Mouse (Mus musculus): ENCODE measurements around the gene Serpinb8. TPM values are rescaled to one million over a fixed set of nuclear protein-coding genes. Genes with fewer than 3 reads are reported as not detected.
A peak's percentile ranks its signal among the peaks of the same experiment; 100 is the strongest.

Gene Serpinb8
- polyA plus RNA-seq (2012; rRNA removed) = 6.8 and 8.1 TPM in 2 replicates

DNA sequence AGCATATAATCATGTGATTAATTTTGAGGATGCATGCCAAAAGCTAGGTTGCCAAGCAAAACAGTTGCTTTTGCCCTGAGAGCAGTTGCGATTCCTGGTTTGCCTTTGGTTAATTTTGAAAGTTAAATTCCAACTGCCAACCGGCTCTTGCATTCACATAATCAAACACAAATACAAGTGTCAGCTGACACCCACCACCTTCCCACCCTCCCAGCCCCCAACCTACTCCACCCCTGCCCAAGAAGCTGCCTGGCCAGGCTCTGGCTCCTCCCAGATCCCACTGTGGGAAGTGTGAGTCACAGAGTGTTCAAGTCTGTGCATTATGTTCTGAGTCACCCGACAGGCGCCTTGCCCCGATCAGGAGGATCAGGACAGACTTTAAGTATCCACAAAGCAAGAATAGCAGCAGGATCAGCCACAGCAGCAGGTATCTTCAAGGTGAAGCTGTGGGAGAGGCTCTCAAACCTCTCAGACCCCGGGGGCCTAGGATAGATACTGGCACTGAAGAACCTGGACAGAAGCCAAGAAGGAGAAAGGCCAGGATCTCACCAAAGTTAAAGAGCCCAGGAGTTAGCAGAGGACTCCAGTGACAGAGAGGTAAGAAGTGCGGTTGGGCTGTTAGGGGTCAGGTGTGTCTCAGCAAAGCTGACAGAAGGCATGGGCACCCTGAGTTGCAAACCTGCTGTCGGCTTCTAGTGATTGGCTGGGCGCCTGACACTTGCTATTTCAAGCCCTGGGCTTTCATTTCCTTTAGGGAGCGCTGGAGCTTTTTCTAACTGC lies at the start of gene Serpinb8:
Gene Serpinb8 (plus strand): TSS at position 316 of the 780 bp plus-strand sequence.
- peak within 1 kb of the TSS; percentile 69 for H3K27ac ChIP-seq (ENCODE audit: insufficient read depth, low read length)
- TF ChIP-seq CTCF (IDR thresholded peaks at IDR 0.05; ENCODE audit: extremely low read depth, insufficient read depth, low read length) (no peak), POLR2A (IDR thresholded peaks at IDR 0.05; ENCODE audit: extremely low read depth, insufficient read depth, low read length) (peak; percentile 37; the same call in 1 of the 2 replicates)
- peak within 1 kb of the TSS; percentile 54 for H3K4me3 ChIP-seq (ENCODE audit: insufficient read depth, low read length)
- H3K4me1 ChIP-seq (ENCODE audit: control insufficient read depth, insufficient read depth, low read length) = peaks cover 1% of the 10 kb centered on the region; the same call in 1 of the 2 replicates

DNA sequence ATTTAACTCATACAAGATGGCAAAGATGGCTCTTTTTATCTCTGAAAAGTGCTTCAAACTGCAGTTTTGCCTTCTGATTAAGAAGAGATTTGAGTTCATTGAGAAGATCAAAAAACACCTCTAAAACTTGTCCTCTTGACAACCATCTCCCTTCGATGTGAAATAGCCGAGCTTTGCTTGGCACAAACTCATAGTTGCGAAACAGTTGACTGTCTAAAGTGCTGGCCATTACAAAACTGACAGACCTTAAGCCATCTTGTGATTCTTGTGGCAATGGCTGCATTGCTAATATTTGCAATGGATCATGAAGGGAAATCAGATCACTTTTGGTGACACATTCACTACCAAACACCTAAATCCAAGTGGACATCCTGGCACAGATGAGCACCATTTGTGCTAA lies 30.3 kb upstream of the Serpinb8 start:
- H3K27ac ChIP-seq (ENCODE audit: insufficient read depth, low read length) = no peak overlapping the region
- no peak overlapping the region for H3K4me3 ChIP-seq (ENCODE audit: insufficient read depth, low read length)
- no peaks in the 10 kb centered on the region for H3K4me1 ChIP-seq (ENCODE audit: control insufficient read depth, insufficient read depth, low read length)
- TF ChIP-seq POLR2A (IDR thresholded peaks at IDR 0.05; ENCODE audit: extremely low read depth, insufficient read depth, low read length) = no peak
- no peak for TF ChIP-seq CTCF (IDR thresholded peaks at IDR 0.05; ENCODE audit: extremely low read depth, insufficient read depth, low read length)

DNA sequence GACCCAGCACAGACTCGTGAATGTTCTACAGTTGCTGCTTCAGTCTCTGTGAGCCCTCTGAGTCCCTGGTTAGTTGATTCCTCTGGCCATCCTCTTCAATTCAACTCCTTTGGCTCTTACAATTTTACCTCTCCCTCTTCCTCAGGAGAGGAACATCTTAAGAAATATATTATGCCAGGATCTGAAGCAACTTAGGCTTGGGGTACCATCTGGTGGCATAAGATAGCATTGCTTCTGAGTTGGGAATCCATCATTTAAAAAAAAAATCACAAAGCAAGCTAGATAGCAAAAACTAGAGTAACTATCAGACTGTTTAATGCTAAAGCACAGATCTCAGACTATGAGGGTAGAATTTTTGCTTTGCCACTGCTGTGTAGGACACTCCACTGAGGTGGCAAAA lies 27.7 kb upstream of the Serpinb8 start:
- TF ChIP-seq CTCF (IDR thresholded peaks at IDR 0.05; ENCODE audit: extremely low read depth, insufficient read depth, low read length) (peak; percentile 27; the same call in 1 of the 2 replicates), POLR2A (IDR thresholded peaks at IDR 0.05; ENCODE audit: extremely low read depth, insufficient read depth, low read length) (no peak)
- no peak overlapping the region for H3K4me3 ChIP-seq (ENCODE audit: insufficient read depth, low read length)
- H3K27ac ChIP-seq (ENCODE audit: insufficient read depth, low read length) = no peak overlapping the region
- no peaks in the 10 kb centered on the region; the same call in 1 of the 2 replicates for H3K4me1 ChIP-seq (ENCODE audit: control insufficient read depth, insufficient read depth, low read length)

- TF ChIP-seq POLR2A (IDR thresholded peaks at IDR 0.05; ENCODE audit: extremely low read depth, insufficient read depth, low read length) (no peak), CTCF (IDR thresholded peaks at IDR 0.05; ENCODE audit: extremely low read depth, insufficient read depth, low read length) (no peak)
- H3K27ac ChIP-seq (ENCODE audit: insufficient read depth, low read length) = no peak overlapping the region
- no peak overlapping the region for H3K4me3 ChIP-seq (ENCODE audit: insufficient read depth, low read length)
- no peaks in the 10 kb centered on the region; the same call in 1 of the 2 replicates for H3K4me1 ChIP-seq (ENCODE audit: control insufficient read depth, insufficient read depth, low read length)
Measured at GRCm38 (mm10) chr1:107565644-107566043, 24.2 kb upstream of the Serpinb8 start.

DNA sequence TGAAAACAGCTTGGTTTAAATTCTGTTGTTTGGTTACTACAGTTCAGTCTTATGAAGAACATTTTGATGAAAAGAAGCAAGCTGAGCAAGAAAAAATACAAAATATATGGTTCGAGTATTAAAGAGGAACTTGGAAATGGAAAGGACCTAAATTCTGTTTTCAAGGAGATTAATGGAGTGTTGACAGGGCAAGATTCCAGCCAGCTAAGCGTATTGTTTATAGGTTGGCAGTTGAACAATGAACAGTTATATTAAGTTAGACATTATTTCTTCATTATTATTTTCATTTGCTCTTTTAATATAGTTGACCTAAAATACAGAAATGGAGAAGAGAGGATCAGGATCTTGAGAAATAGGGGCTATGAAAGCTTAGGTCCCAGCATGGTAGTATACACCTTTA lies 13.7 kb upstream of the Serpinb8 start:
- H3K4me1 ChIP-seq (ENCODE audit: control insufficient read depth, insufficient read depth, low read length) = peaks cover 2% of the 10 kb centered on the region; the same call in 1 of the 2 replicates
- no peak overlapping the region for H3K27ac ChIP-seq (ENCODE audit: insufficient read depth, low read length)
- no peak overlapping the region for H3K4me3 ChIP-seq (ENCODE audit: insufficient read depth, low read length)
- TF ChIP-seq POLR2A (IDR thresholded peaks at IDR 0.05; ENCODE audit: extremely low read depth, insufficient read depth, low read length) (no peak), CTCF (IDR thresholded peaks at IDR 0.05; ENCODE audit: extremely low read depth, insufficient read depth, low read length) (no peak)

GRCm38 (mm10) chr1:107577514-107577913 lies 12.3 kb upstream of the Serpinb8 start:
- Histone ChIP-seq H3K4me1 (ENCODE audit: control insufficient read depth, insufficient read depth, low read length) (peaks cover 2% of the 10 kb centered on the region; the same call in 1 of the 2 replicates), H3K4me3 (ENCODE audit: insufficient read depth, low read length) (no peak overlapping the region), H3K27ac (ENCODE audit: insufficient read depth, low read length) (no peak overlapping the region)
- no peak for TF ChIP-seq POLR2A (IDR thresholded peaks at IDR 0.05; ENCODE audit: extremely low read depth, insufficient read depth, low read length)
- TF ChIP-seq CTCF (IDR thresholded peaks at IDR 0.05; ENCODE audit: extremely low read depth, insufficient read depth, low read length) = no peak

GRCm38 (mm10) chr1:107581220-107581619 lies 8.6 kb upstream of the Serpinb8 start:
- no peak overlapping the region for H3K27ac ChIP-seq (ENCODE audit: insufficient read depth, low read length)
- TF ChIP-seq POLR2A (IDR thresholded peaks at IDR 0.05; ENCODE audit: extremely low read depth, insufficient read depth, low read length) (no peak), CTCF (IDR thresholded peaks at IDR 0.05; ENCODE audit: extremely low read depth, insufficient read depth, low read length) (no peak)
- peaks cover 2% of the 10 kb centered on the region; the same call in 1 of the 2 replicates for H3K4me1 ChIP-seq (ENCODE audit: control insufficient read depth, insufficient read depth, low read length)
- H3K4me3 ChIP-seq (ENCODE audit: insufficient read depth, low read length) = no peak overlapping the region

GRCm38 (mm10) chr1:107582900-107583299 lies 6.9 kb upstream of the Serpinb8 start:
- Histone ChIP-seq H3K4me3 (ENCODE audit: insufficient read depth, low read length) (no peak overlapping the region), H3K27ac (ENCODE audit: insufficient read depth, low read length) (no peak overlapping the region), H3K4me1 (ENCODE audit: control insufficient read depth, insufficient read depth, low read length) (peaks cover 2% of the 10 kb centered on the region; the same call in 1 of the 2 replicates)
- TF ChIP-seq CTCF (IDR thresholded peaks at IDR 0.05; ENCODE audit: extremely low read depth, insufficient read depth, low read length) (no peak), POLR2A (IDR thresholded peaks at IDR 0.05; ENCODE audit: extremely low read depth, insufficient read depth, low read length) (no peak)

DNA sequence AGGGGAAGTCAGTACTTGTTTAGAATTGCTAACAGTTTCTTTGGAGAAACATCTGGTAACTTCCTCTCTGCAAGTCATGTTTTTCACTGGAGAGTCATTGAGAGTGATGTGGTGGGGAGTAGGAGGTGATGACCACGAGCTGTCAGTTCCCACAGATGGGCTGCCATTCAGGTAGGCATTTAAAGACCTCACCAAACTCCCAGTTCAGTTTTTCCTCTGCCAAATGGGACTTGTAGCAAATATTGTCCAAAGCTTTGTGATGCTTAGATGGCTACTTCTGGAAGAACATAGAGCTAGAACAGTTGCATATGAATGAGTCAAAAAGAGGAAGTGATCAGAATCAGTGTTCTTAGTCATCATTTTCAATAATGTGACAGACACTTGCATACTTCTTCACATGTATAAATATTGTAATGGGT lies 5.8 kb upstream of the Serpinb8 start:
- TF ChIP-seq POLR2A (IDR thresholded peaks at IDR 0.05; ENCODE audit: extremely low read depth, insufficient read depth, low read length) (no peak), CTCF (IDR thresholded peaks at IDR 0.05; ENCODE audit: extremely low read depth, insufficient read depth, low read length) (no peak)
- Histone ChIP-seq H3K4me3 (ENCODE audit: insufficient read depth, low read length) (no peak overlapping the region), H3K4me1 (ENCODE audit: control insufficient read depth, insufficient read depth, low read length) (peaks cover 2% of the 10 kb centered on the region; the same call in 1 of the 2 replicates), H3K27ac (ENCODE audit: insufficient read depth, low read length) (no peak overlapping the region)

GRCm38 (mm10) chr1:107584932-107585331 lies 4.9 kb upstream of the Serpinb8 start:
- no peak overlapping the region for H3K27ac ChIP-seq (ENCODE audit: insufficient read depth, low read length)
- TF ChIP-seq POLR2A (IDR thresholded peaks at IDR 0.05; ENCODE audit: extremely low read depth, insufficient read depth, low read length) (no peak), CTCF (IDR thresholded peaks at IDR 0.05; ENCODE audit: extremely low read depth, insufficient read depth, low read length) (no peak)
- H3K4me1 ChIP-seq (ENCODE audit: control insufficient read depth, insufficient read depth, low read length) = peaks cover 2% of the 10 kb centered on the region; the same call in 1 of the 2 replicates
- no peak overlapping the region for H3K4me3 ChIP-seq (ENCODE audit: insufficient read depth, low read length)

Data from cortical plate, adult 2 months (tissue).